Comparison of ENCODE assay signal across 30 mouse cellular contexts in the genomic region with DNA sequence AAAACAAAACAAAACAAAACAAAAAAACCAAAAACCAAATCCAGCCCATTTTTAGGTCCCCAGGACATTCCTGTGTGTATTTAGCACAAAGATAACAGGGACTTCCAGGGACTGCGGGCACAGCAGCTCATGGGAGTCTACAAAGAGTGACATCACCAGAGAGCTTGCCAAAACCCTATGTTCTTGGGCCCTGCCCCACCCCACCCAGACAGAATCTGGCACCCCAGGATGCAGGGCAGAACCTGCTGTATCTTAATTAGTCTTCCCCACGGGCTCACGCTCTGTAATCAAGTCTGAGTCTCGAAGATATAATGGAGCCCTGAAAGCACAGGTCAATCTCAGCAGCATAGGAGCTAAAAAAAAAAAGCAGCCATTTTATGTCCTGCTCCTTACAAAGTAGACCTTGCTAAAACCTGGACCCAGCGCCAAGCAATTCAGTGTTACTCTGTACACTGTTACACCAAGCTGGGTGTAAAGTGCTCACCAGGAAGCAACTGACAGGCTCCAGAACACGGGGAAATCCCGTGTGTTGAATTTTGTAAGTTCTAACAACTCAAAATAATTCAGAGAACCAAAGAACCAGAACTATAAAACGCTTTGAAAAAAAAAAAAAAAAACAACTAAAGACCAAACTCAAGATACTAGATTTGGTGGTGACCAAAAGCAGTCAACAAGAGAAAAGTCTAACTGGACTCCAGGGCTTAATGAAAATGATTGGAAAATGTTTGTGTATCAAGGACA. TPM values are rescaled to one million over a fixed set of nuclear protein-coding genes. Genes with fewer than 3 reads are reported as not detected.
A peak's percentile ranks its signal among the peaks of the same experiment; 100 is the strongest.
DNase-seq lines count a peak whose midpoint lies in the region; ATAC-seq and TF ChIP-seq lines count a peak whose summit lies in the region.
"Had no signal": no experiment of that assay in that cellular context is flagged by ENCODE, and none has a peak within 500 bp of the region (broad histone marks: within the 10 kb centered on the region; RNA-seq: fewer than 3 reads in every experiment).

No protein-coding gene starts in this region.

- no peak for TF ChIP-seq CTCF in cerebellum, adult 2 months (IDR thresholded peaks at IDR 0.05; ENCODE audit: borderline replicate concordance, insufficient read depth, low read depth, low read length)

- H3K9ac ChIP-seq in hindbrain, embryonic 11.5 days (ENCODE audit: low read depth, low read length), result no peak overlapping the region
- H3K9ac ChIP-seq: embryonic facial prominence, embryonic 15.5 days; forebrain, embryonic 15.5 days; heart, embryonic 15.5 days; hindbrain, embryonic 15.5 days; limb, embryonic 12.5 days; midbrain, embryonic 15.5 days; neural tube, embryonic 13.5 days had no signal

- peak; percentile 29 for ATAC-seq in megakaryocyte progenitor cell, adult 5-6 weeks (replicated peaks; ENCODE audit: poor library complexity)
- no peak for ATAC-seq in hindbrain, embryonic 11.5 days (ENCODE audit: low FRiP score)
- ATAC-seq in megakaryocyte, adult 5-6 weeks (ENCODE audit: poor library complexity, severe bottlenecking), result no peak
- ATAC-seq: forebrain, embryonic 15.5 days; intestine, embryonic 16.5 days; midbrain, embryonic 15.5 days had no signal

- no peaks in the 10 kb centered on the region for H3K9me3 ChIP-seq in hindbrain, embryonic 11.5 days (ENCODE audit: control insufficient read depth, low read length)
- H3K9me3 ChIP-seq: embryonic facial prominence, embryonic 15.5 days; forebrain, embryonic 15.5 days; heart, embryonic 15.5 days; hindbrain, embryonic 15.5 days; limb, embryonic 12.5 days; midbrain, embryonic 15.5 days; neural tube, embryonic 13.5 days had no signal

- H3K27ac ChIP-seq in cerebellum, adult 2 months (ENCODE audit: insufficient read depth, low read length), result no peak overlapping the region
- no peak overlapping the region for H3K27ac ChIP-seq in hindbrain, embryonic 11.5 days (ENCODE audit: low read depth, low read length)
- H3K27ac ChIP-seq: embryonic facial prominence, embryonic 15.5 days; forebrain, embryonic 15.5 days; heart, adult 2 months; heart, embryonic 15.5 days; hindbrain, embryonic 15.5 days; layer of hippocampus, adult 2 months; limb, embryonic 12.5 days; midbrain, embryonic 15.5 days; neural tube, embryonic 13.5 days; stomach, postnatal 0 days had no signal

- no peak overlapping the region for H3K4me3 ChIP-seq in cerebellum, adult 2 months (replicated peaks; ENCODE audit: insufficient read depth, low read depth, low read length)
- H3K4me3 ChIP-seq in hindbrain, embryonic 11.5 days (ENCODE audit: low read depth, low read length), result no peak overlapping the region
- H3K4me3 ChIP-seq: embryonic facial prominence, embryonic 15.5 days; forebrain, embryonic 15.5 days; heart, adult 2 months; heart, embryonic 15.5 days; hindbrain, embryonic 15.5 days; layer of hippocampus, adult 2 months; limb, embryonic 12.5 days; midbrain, embryonic 15.5 days; myocyte; neural tube, embryonic 13.5 days had no signal

- H3K4me2 ChIP-seq in hindbrain, embryonic 11.5 days (replicated peaks; ENCODE audit: low read depth, low read length), result no peak overlapping the region
- H3K4me2 ChIP-seq: embryonic facial prominence, embryonic 15.5 days; forebrain, embryonic 15.5 days; heart, embryonic 15.5 days; hindbrain, embryonic 15.5 days; limb, embryonic 12.5 days; liver, embryonic 11.5 days; midbrain, embryonic 15.5 days; neural tube, embryonic 13.5 days had no signal

- no peaks in the 10 kb centered on the region for H3K27me3 ChIP-seq in cerebellum, adult 2 months (ENCODE audit: control insufficient read depth, insufficient read depth, low read length)
- H3K27me3 ChIP-seq in hindbrain, embryonic 11.5 days (ENCODE audit: control insufficient read depth, insufficient read depth, low read length), result no peaks in the 10 kb centered on the region
- H3K27me3 ChIP-seq: embryonic facial prominence, embryonic 15.5 days; forebrain, embryonic 15.5 days; heart, embryonic 15.5 days; hindbrain, embryonic 15.5 days; limb, embryonic 12.5 days; midbrain, embryonic 15.5 days; neural tube, embryonic 13.5 days had no signal

- DNase-seq in cerebellum, adult 2 months, result peak; percentile 18 to 52
- DNase-seq in cerebellum, postnatal 14 days, result no peak
- peak; percentile 3 for DNase-seq in heart, postnatal 4 days
- no peak for DNase-seq in heart, adult 9 months (ENCODE audit: low spot score in 2 of 2)
- DNase-seq in MN1 (ENCODE audit: low spot score), result peak; percentile 45
- DNase-seq in hindbrain, embryonic 11.5 days (ENCODE audit: low spot score), result no peak
- DNase-seq: adrenal gland, postnatal 10 days; gastrocnemius, postnatal 25 days; heart, adult 2 months; heart, postnatal 36 days; kidney, adult 9 months; kidney, postnatal 14 days; lung, adult 2 months; lung, postnatal 14 days; retina, postnatal 1 day; thymus, postnatal 14 days had no signal

- no peak for TF ChIP-seq POLR2A in cerebellum, adult 2 months (IDR thresholded peaks at IDR 0.05; ENCODE audit: borderline replicate concordance, insufficient read depth, low read length)

- peaks cover 31% of the 10 kb centered on the region for H3K4me1 ChIP-seq in cerebellum, adult 2 months (ENCODE audit: control insufficient read depth, insufficient read depth, low read length)
- no peaks in the 10 kb centered on the region for H3K4me1 ChIP-seq in hindbrain, embryonic 11.5 days (replicated peaks; ENCODE audit: control insufficient read depth, insufficient read depth, low read length)
- H3K4me1 ChIP-seq: embryonic facial prominence, embryonic 15.5 days; limb, embryonic 12.5 days had no signal

- no peaks in the 10 kb centered on the region for H3K36me3 ChIP-seq in hindbrain, embryonic 11.5 days (ENCODE audit: control insufficient read depth, insufficient read depth, low read length)
- H3K36me3 ChIP-seq: embryonic facial prominence, embryonic 15.5 days; forebrain, embryonic 15.5 days; heart, embryonic 15.5 days; hindbrain, embryonic 15.5 days; limb, embryonic 12.5 days; midbrain, embryonic 15.5 days; neural tube, embryonic 13.5 days had no signal

- WGBS in cerebellum, adult 2 months, result 51% methylated on average over 8 of the region's 8 CpGs
- 85% methylated on average over 8 of the region's 8 CpGs for WGBS in hindbrain, embryonic 11.5 days

RNA-seq across cellular contexts. Expression of a gene that starts 31.2 kb away (rescaled TPM):
- 0.69 and 1.1 TPM in 2 replicates for polyA plus RNA-seq in cerebellum, adult 2 months (2012; rRNA removed)
- total RNA-seq in heart, postnatal 4 days (2021), result 1 to 10 TPM in 1 of 2 experiments, under 1 TPM in 1; 0.76 to 1.3 TPM
- 11.5 and 11.7 TPM in 2 replicates for total RNA-seq in megakaryocyte progenitor cell, adult 5-6 weeks (2015)
- 16.5 and 25.2 TPM in 2 replicates for total RNA-seq in megakaryocyte progenitor cell, adult 5-6 weeks (2017)
- polyA plus RNA-seq in hindbrain, embryonic 11.5 days (2014; fragmentation: Nextera tagmentation; extraction: Ambion mirVana), result 0.84 and 1.0 TPM in 2 replicates
- total RNA-seq in megakaryocyte, adult 5-6 weeks (2015), result 9.7 and 13.3 TPM in 2 replicates
- total RNA-seq in megakaryocyte, adult 5-6 weeks (2017), result 26.8 and 42.5 TPM in 2 replicates

RNA-seq across cellular contexts. Expression of a gene that starts 34.9 kb away (rescaled TPM):
- 26.6 and 28.8 TPM in 2 replicates for polyA plus RNA-seq in cerebellum, adult 2 months (2012; rRNA removed)
- under 1 TPM; 0.25 to 0.48 TPM for total RNA-seq in heart, postnatal 4 days (2021)
- 42.3 and 51.4 TPM in 2 replicates for total RNA-seq in megakaryocyte progenitor cell, adult 5-6 weeks (2015)
- total RNA-seq in megakaryocyte progenitor cell, adult 5-6 weeks (2017), result 24.4 and 25.7 TPM in 2 replicates
- polyA plus RNA-seq in hindbrain, embryonic 11.5 days (2014; fragmentation: Nextera tagmentation; extraction: Ambion mirVana), result 3.6 and 6.6 TPM in 2 replicates
- 54.8 and 55.6 TPM in 2 replicates for total RNA-seq in megakaryocyte, adult 5-6 weeks (2015)
- 31.4 and 31.9 TPM in 2 replicates for total RNA-seq in megakaryocyte, adult 5-6 weeks (2017)

Comparison
In these comparisons a context has a peak if more than half of its experiments do, and no peak if none do; other contexts are left out.
1. DNase-seq: peak in cerebellum, adult 2 months (2 of 2), heart, postnatal 4 days (single experiment) and MN1 (single experiment); none in cerebellum, postnatal 14 days (0 of 2), heart, adult 9 months (0 of 2) and hindbrain, embryonic 11.5 days (single experiment).
2. RNA of a gene that starts 31.2 kb away (total RNA-seq): 9.7 to 42.5 TPM in megakaryocyte, adult 5-6 weeks and 11.5 to 25.2 TPM in megakaryocyte progenitor cell, adult 5-6 weeks; 0.76 to 1.3 TPM in heart, postnatal 4 days; every median in the first group is over 4 times any median in the second.
3. RNA of a gene that starts 34.9 kb away (total RNA-seq): 31.4 to 55.6 TPM in megakaryocyte, adult 5-6 weeks and 24.4 to 51.4 TPM in megakaryocyte progenitor cell, adult 5-6 weeks; 0.25 to 0.48 TPM in heart, postnatal 4 days; every median in the first group is over 10 times any median in the second.